Mouse (Mus musculus): Measurements from ENCODE around the gene Cdadc1.

DNA sequence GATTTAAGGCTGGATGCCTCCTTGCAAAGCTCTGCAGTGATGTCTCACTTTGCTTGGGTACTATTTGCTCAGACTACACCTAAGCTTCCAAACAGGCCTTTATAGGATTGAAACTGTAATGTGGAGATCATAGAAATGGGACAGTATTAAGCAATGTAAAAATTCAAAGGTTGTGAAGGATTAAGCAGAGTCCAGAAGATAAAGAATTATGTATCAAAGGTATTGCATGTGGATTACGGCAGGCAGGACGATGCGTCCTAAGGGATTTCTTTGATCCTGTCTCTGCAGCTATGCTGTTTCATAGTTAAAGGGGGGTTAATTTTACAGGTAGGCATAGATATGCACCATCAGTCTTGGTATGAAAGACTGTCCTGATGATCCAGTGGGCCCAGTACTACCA, 5.2 kb downstream of the Cdadc1 start:
- TF ChIP-seq CTCF (IDR thresholded peaks at IDR 0.05; ENCODE audit: low read depth) (no peak), EP300 (IDR thresholded peaks at IDR 0.05; ENCODE audit: low read depth) (no peak)

Measured in liver, postnatal 0 days (tissue).